ENCODE assay signal across 9 mouse cellular contexts in the genomic region with DNA sequence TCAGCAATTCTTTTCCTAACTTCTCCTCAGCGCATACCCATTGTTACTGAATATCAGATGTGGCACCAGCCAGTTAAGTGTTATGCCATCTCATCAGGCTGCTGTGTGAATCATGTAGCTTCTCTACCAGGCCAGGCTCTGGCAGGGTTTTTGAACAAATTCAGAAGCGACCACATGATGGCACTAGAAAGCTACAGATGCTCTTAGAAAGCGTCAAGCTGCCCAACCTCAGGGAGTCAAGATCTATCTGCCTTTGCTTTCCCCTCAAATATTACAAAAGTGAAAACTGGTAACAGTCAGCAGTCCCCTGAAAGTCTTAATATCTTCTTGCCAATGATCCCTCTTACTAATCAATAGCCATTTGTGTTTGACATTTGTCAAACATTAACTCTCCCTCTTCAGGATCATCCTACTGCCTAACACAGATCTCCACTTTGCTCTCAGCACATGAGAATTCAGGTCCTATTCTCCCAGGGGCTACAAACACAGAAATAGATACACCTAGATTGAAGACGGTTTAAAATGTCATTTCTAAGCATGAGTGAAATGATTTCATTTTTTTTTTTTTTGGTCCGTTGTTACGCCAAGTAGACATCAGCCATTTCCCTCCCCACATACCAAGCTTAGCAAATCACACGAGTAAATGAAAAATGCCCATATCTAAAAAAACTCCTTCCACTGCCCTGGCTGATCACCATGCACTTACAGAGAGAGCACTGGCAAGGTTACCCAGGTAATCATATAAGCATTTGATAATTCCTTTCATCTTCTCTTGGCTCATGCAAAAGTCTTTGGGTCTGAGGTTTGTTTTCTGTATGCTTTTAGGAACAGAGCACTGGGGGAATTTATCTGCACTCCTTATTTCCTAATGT.
A peak's percentile ranks its signal among the peaks of the same experiment; 100 is the strongest.
DNase-seq lines count a peak whose midpoint lies in the region; ATAC-seq and TF ChIP-seq lines count a peak whose summit lies in the region.
"Had no signal": no experiment of that assay in that cellular context is flagged by ENCODE, and none has a peak within 500 bp of the region (broad histone marks: within the 10 kb centered on the region; RNA-seq: fewer than 3 reads in every experiment).

No protein-coding gene starts in this region.

- 49% methylated on average over 7 of the region's 7 CpGs for WGBS in liver, embryonic 13.5 days (ENCODE audit: insufficient replicate concordance)
- WGBS in neural tube, embryonic 11.5 days, result 57% methylated on average over 7 of the region's 7 CpGs

- no peak for TF ChIP-seq POLR2A in cortical plate, adult 2 months (IDR thresholded peaks at IDR 0.05; ENCODE audit: extremely low read depth, insufficient read depth, low read length)

- H3K27me3 ChIP-seq in liver, embryonic 13.5 days, result no peaks in the 10 kb centered on the region
- H3K27me3 ChIP-seq in neural tube, embryonic 11.5 days (ENCODE audit: control insufficient read depth, insufficient read depth, low read length), result no peaks in the 10 kb centered on the region
- H3K27me3 ChIP-seq: embryonic facial prominence, embryonic 15.5 days had no signal

- H3K4me1 ChIP-seq in cortical plate, adult 2 months (ENCODE audit: control insufficient read depth, insufficient read depth, low read length), result no peaks in the 10 kb centered on the region
- no peaks in the 10 kb centered on the region for H3K4me1 ChIP-seq in liver, embryonic 13.5 days (replicated peaks)
- no peaks in the 10 kb centered on the region for H3K4me1 ChIP-seq in neural tube, embryonic 11.5 days (ENCODE audit: control insufficient read depth, insufficient read depth, low read length)
- H3K4me1 ChIP-seq: embryonic facial prominence, embryonic 15.5 days had no signal

- H3K4me2 ChIP-seq in liver, embryonic 13.5 days, result no peak overlapping the region
- no peak overlapping the region for H3K4me2 ChIP-seq in neural tube, embryonic 11.5 days (ENCODE audit: low read depth)
- H3K4me2 ChIP-seq: embryonic facial prominence, embryonic 15.5 days had no signal

- ATAC-seq in liver, embryonic 13.5 days (ENCODE audit: low read depth), result no peak
- ATAC-seq in neural tube, embryonic 11.5 days (ENCODE audit: insufficient read depth, low FRiP score, low TSS enrichment), result peak; percentile 58; the same call in 1 of the 2 replicates

- no peak overlapping the region for H3K27ac ChIP-seq in cortical plate, adult 2 months (ENCODE audit: insufficient read depth, low read length)
- H3K27ac ChIP-seq in liver, embryonic 13.5 days, result no peak overlapping the region
- no peak overlapping the region for H3K27ac ChIP-seq in neural tube, embryonic 11.5 days (ENCODE audit: low read depth, low read length)
- H3K27ac ChIP-seq: embryonic facial prominence, embryonic 15.5 days had no signal

- TF ChIP-seq CTCF in cortical plate, adult 2 months (IDR thresholded peaks at IDR 0.05; ENCODE audit: extremely low read depth, insufficient read depth, low read length), result peak; percentile 85

- peak; percentile 58 to 59 for DNase-seq in B cell, adult 2 months
- DNase-seq in ZHBTc4 (ENCODE audit: low read depth, low spot score), result peak; percentile 46
- DNase-seq in heart, adult 9 months (ENCODE audit: low spot score in 2 of 2), result peak; percentile 32 to 54
- peak; percentile 31 to 62 for DNase-seq in kidney, postnatal 36 days
- peak; percentile 9 for DNase-seq in liver, embryonic 13.5 days
- peak; percentile 71 for DNase-seq in neural tube, embryonic 11.5 days (ENCODE audit: low spot score)
- DNase-seq in telencephalon, adult 2 months (ENCODE audit: low read depth, low spot score), result peak; percentile 69

- no peaks in the 10 kb centered on the region for H3K36me3 ChIP-seq in liver, embryonic 13.5 days
- no peaks in the 10 kb centered on the region for H3K36me3 ChIP-seq in neural tube, embryonic 11.5 days (ENCODE audit: control insufficient read depth, insufficient read depth, low read length)
- H3K36me3 ChIP-seq: embryonic facial prominence, embryonic 15.5 days had no signal

- H3K9me3 ChIP-seq in liver, embryonic 13.5 days (replicated peaks), result no peaks in the 10 kb centered on the region
- H3K9me3 ChIP-seq in neural tube, embryonic 11.5 days (ENCODE audit: control insufficient read depth, low read length), result no peaks in the 10 kb centered on the region
- H3K9me3 ChIP-seq: embryonic facial prominence, embryonic 15.5 days had no signal

- no peak overlapping the region for H3K4me3 ChIP-seq in cortical plate, adult 2 months (ENCODE audit: insufficient read depth, low read length)
- no peak overlapping the region for H3K4me3 ChIP-seq in liver, embryonic 13.5 days (replicated peaks)
- no peak overlapping the region for H3K4me3 ChIP-seq in neural tube, embryonic 11.5 days (ENCODE audit: low read depth, low read length)
- H3K4me3 ChIP-seq: embryonic facial prominence, embryonic 15.5 days had no signal

- no peak overlapping the region for H3K9ac ChIP-seq in liver, embryonic 13.5 days
- no peak overlapping the region for H3K9ac ChIP-seq in neural tube, embryonic 11.5 days (ENCODE audit: low read length)
- H3K9ac ChIP-seq: embryonic facial prominence, embryonic 15.5 days had no signal

Comparison
In these comparisons a context has a peak if more than half of its experiments do, and no peak if none do; other contexts are left out.
1. DNase-seq: peak in every context shown above with its lines; median percentile 71 in neural tube, embryonic 11.5 days; 69 in telencephalon, adult 2 months; 58 in B cell, adult 2 months; 46 in kidney, postnatal 36 days; 46 in ZHBTc4; 43 in heart, adult 9 months; 9 in liver, embryonic 13.5 days.